Mouse (Mus musculus) midbrain, embryonic 10.5 days (tissue): ENCODE results near the gene Ccdc115. TPM values are rescaled to one million over a fixed set of nuclear protein-coding genes. Genes with fewer than 3 reads are reported as not detected.

Source experiments
- DNase-seq: peaks from one replicate; pipeline ENCODE4 v3.0.0-alpha.2; 2017; ENCODE audit warnings: low spot score
- H3K27ac ChIP-seq: fragments of 300-500 bp; sonication (generic); replicated peaks from 2 replicates; pipeline ENCODE4 v1.5.1; 2016; ENCODE audit warnings: mild to moderate bottlenecking
- H3K27me3 ChIP-seq: fragments of 300-500 bp; sonication (generic); 2 replicates; pipeline ENCODE4 v1.6.1; 2016; ENCODE audit warnings: low read depth, mild to moderate bottlenecking; ENCODE audit not compliant: poor library complexity, severe bottlenecking
- H3K36me3 ChIP-seq: fragments of 300-500 bp; sonication (generic); 2 replicates; pipeline ENCODE4 v1.6.1; 2016; ENCODE audit warnings: mild to moderate bottlenecking, moderate library complexity
- H3K4me1 ChIP-seq: fragments of 300-500 bp; sonication (generic); 2 replicates; pipeline ENCODE4 v1.6.1; 2016
- H3K4me3 ChIP-seq: fragments of 300-500 bp; sonication (generic); 2 replicates; pipeline ENCODE4 v1.5.1; 2016; ENCODE audit warnings: mild to moderate bottlenecking, moderate library complexity
- H3K9me3 ChIP-seq: fragments of 300-500 bp; sonication (generic); replicated peaks from 2 replicates; pipeline ENCODE4 v1.6.1; 2016; ENCODE audit warnings: mild to moderate bottlenecking
- WGBS: fragments of 180-500 bp; shearing (Covaris S2); methylation state at CpG from one replicate; pipeline ENCODE4 v1.1.7; 2016; 5-methylcytosine and 5-hydroxymethylcytosine counted together
- microRNA-seq: library from miRNA; unstranded; fragments of <30 nt; microRNA quantifications from one replicate; pipeline ENCODE4, GENCODE M21; 2017
- polyA plus RNA-seq: library from polyadenylated mRNA; unstranded; fragments of >200 nt; fragmentation: Nextera tagmentation; extraction: Ambion mirVana; gene quantifications from 2 replicates; pipeline ENCODE4 v1.2.1, GENCODE M21; 2016

Gene Ccdc115
- polyA plus RNA-seq, 1 experiment from 2014 or later, result 80.1 TPM

- Histone ChIP-seq H3K27ac (0 out of 2 replicates have a peak overlapping the region, but pooled peaks have one; percentile 38), H3K9me3 (no peaks in the 10 kb centered on the region), H3K4me1 (peaks cover 11% of the 10 kb centered on the region), H3K36me3 (no peaks in the 10 kb centered on the region), H3K4me3 (no peak overlapping the region), H3K27me3 (no peaks in the 10 kb centered on the region)
- DNase-seq, result peak; percentile 50
- 61% methylated on average over 12 of the region's 12 CpGs for WGBS
Measured at GRCm38 (mm10) chr1:34387346-34388327, 51.8 kb downstream of the Ccdc115 start.

Small RNA genes within 50 kb of the gene (microRNA-seq; reads per million reads assigned to microRNA genes)
- gene Mir5103, result 9.0 reads per million, percentile 20 among the genes with 10 or more reads in this experiment

Other genes starting within 250 kb of the Ccdc115 start
- gene Imp4, start 179 bp upstream of the Ccdc115 start, polyA plus RNA-seq, result 97.8 and 114 TPM in 2 replicates
- gene Ptpn18, start 20.1 kb upstream of the Ccdc115 start, polyA plus RNA-seq, result 6.1 and 7.3 TPM in 2 replicates
- gene Prss39, start 58.7 kb upstream of the Ccdc115 start, polyA plus RNA-seq, result not detected in 2 replicates
- gene Cfc1, start 96.0 kb upstream of the Ccdc115 start, polyA plus RNA-seq, result not detected in 2 replicates
- not detected in 2 replicates for gene Prss40, start 121.3 kb upstream of the Ccdc115 start, polyA plus RNA-seq
- 1.3 and 3.4 TPM in 2 replicates for gene Amer3, start 140.0 kb upstream of the Ccdc115 start, polyA plus RNA-seq